Mouse (Mus musculus) adrenal gland, adult 18-20 months (tissue): ENCODE measurements around the gene Setdb2. TPM values are rescaled to one million over a fixed set of nuclear protein-coding genes. Genes with fewer than 3 reads are reported as not detected.

Experiments used
- DNase-seq, 2 experiments: peaks; one replicate each; pipeline ENCODE4 v3.0.0; 2021 to 2022; ENCODE audit warnings: low spot score in 2 of 2
- total RNA-seq, 2 experiments: library from RNA; stranded (reverse); gene quantifications; 1 replicate in 1 of 2; 2 replicates in 1 of 2; pipeline ENCODE4 v1.2.3; 2021

The Setdb2 gene
- total RNA-seq, 2 experiments from 2014 or later, result 3.8 to 4.7 TPM

DNA sequence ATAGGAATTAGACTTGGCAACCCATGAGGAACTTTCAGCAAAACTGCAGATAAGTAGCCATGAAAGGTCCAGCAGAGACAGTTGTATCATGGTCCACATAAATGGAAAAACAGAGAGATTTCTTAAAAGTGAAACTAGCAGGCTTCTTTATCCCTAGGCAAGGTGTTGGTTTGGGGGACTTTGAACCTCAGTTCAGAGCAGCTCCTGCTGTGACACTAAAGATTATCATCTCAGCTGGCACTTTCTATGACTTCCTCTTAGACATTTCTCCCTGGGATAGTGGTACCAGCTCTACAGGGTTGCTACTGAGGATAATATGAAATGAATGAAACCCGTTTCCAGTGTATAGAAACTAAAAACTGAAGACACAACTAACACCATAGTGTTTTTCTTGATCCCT is 51.2 kb downstream of the Setdb2 start:
- DNase-seq, result no peak

DNA sequence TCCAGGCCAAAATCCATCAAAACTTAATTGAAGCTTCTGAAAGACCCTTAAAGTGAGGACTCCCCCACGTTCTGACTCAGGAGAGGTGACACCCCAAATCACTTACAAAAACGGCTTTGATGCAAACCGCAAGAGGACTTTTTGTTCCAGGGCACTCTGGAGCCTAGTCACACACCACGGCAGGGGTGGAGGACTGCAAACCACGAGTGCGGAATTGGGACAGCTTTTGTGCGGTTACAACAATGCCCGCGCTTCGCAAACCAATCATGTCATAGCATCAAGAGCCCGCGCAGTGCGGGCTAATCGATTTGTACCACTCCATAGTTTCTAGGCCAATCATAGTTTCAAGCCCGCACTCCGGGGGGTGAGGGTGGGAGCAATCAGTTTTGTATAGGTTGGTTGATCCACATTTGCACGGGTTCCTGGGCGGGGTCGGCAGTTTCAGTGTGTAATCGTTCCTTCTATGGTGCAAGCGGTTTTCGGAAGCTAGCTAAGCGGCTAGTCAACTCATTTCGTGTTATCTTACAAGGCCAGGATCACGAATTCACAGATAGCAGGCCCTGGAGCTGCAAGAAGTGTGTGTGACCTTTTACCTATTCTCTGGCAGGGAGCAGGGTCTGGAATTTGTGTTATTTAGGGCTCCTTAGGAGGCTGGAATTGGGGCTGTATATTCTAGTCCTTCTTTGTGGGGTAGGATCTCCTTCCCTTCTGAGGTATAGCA is 70.2 kb downstream of the Setdb2 start:
- DNase-seq, result no peak

DNA sequence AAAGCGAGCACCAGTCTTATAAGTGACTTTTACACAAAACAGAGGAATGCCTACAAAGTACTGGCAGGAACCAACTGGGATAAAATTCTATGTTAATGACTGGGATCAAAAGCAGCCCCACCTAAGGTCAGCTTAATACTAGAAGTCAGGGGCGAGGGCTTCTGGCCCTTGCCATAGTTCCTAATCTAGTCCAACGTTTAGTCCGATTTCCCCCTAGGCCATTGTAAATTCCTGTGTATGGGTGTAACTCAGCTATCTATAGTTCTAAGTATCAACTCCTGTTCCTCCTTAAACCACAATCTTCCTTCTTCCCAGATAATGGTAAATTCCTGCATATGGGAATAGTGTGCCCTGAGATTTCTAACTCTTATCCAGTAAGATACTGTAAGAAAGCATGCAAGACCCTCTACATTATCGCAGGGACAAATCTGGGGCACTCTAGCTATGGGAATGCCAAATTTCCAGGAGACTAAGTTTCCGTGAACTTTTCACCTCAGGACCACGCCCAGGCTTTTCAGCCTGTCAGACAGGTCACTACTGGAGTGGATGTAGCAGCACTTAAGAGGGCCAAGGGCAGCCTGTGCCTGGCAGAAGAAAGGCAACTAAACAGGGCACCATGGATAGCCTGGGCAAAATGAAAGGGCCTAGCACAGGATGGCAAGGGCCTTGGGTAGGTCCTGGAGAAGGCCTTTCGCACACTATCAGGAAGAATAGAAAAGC is 74.1 kb downstream of the Setdb2 start:
- DNase-seq, result no peak

DNA sequence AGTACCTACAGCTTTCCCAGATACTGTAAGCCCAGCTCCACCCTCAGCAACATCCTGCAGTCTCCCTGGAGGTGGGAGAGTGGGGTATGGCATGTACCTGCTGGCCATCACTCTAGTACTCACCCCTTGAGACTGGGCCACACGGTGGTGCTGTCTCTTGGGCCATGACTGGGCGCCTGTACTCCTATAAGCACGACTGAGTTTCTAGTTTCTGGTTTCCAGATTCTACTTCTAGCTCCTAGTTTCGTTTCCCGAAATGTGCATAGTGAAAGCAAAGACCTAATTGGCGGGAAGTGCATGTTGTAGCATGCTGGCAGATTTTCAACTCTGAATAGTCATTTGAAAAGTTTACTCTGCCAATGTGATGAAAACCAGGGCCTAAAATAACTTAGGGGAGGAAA is 75.4 kb downstream of the Setdb2 start, which contains the start of gene Phf11d:
Phf11d (minus strand) TSS at position 227 of the 401 bp plus-strand sequence.
- peak in 1 of 2 experiments; percentile 31 for DNase-seq

Other genes starting within 250 kb of the Setdb2 start
- gene Rcbtb1, start 239.7 kb downstream of the Setdb2 start, total RNA-seq, result 10 to 100 TPM; 18.7 to 33.5 TPM
- gene Gm6904, start 180.7 kb downstream of the Setdb2 start, total RNA-seq, result not detected
- under 1 TPM in 1 of 2 experiments, not detected in 1; 0.54 TPM for gene Phf11a, start 143.4 kb downstream of the Setdb2 start, total RNA-seq
- gene Phf11b, start 99.5 kb downstream of the Setdb2 start, total RNA-seq, result 1 to 10 TPM; 2.3 to 3.0 TPM
- 1 to 10 TPM; 4.1 to 5.4 TPM for gene Phf11d, start 75.4 kb downstream of the Setdb2 start, total RNA-seq
- gene Phf11c, start 45.5 kb downstream of the Setdb2 start, total RNA-seq, result under 1 TPM; 0.35 to 0.36 TPM
- 10 to 100 TPM; 36.4 to 39.4 TPM for gene Cab39l, start 88 bp upstream of the Setdb2 start, total RNA-seq
- gene Cdadc1, start 157.1 kb upstream of the Setdb2 start, total RNA-seq, result 10 to 100 TPM; 64.6 to 76.2 TPM
- gene Shisa2, start 184.4 kb upstream of the Setdb2 start, total RNA-seq, result 1 to 10 TPM in 1 of 2 experiments, under 1 TPM in 1; 0.74 to 1.2 TPM